Mouse (Mus musculus): Measurements from ENCODE around the gene Rph3a. TPM values are rescaled to one million over a fixed set of nuclear protein-coding genes. Genes with fewer than 3 reads are reported as not detected.

The Rph3a gene
- not detected for total RNA-seq (2023)

GRCm38 (mm10) chr5:121009811-121010569 lies at the start of gene Rph3a:
TSS of gene Rph3a (minus strand) at chr5:121010092.

GRCm38 (mm10) chr5:120914204-120914603 lies 95.7 kb downstream of the Rph3a start, which contains the start of gene Oas1d:
TSS of gene Oas1d (plus strand) at chr5:120914536.

GRCm38 (mm10) chr5:120906791-120907733 lies 102.8 kb downstream of the Rph3a start, which contains the start of gene Oas1a:
TSS of gene Oas1a (minus strand) at chr5:120907521.

Other genes with a start within 250 kb of the Rph3a start
- gene Oas3, start 232.4 kb downstream of the Rph3a start, total RNA-seq (2023), result 13.6 TPM
- 1.2 TPM for gene Oas1e, start 214.6 kb downstream of the Rph3a start, total RNA-seq (2023)
- 16.8 TPM for gene Oas1c, start 197.6 kb downstream of the Rph3a start, total RNA-seq (2023)
- gene Oas1f, start 162.7 kb downstream of the Rph3a start, total RNA-seq (2023), result not detected
- gene Oas1h, start 148.7 kb downstream of the Rph3a start, total RNA-seq (2023), result not detected
- not detected for gene Oas1g, start 122.5 kb downstream of the Rph3a start, total RNA-seq (2023)
- 2.2 TPM for gene Oas1a, start 102.6 kb downstream of the Rph3a start, total RNA-seq (2023)
- not detected for gene Oas1d, start 95.6 kb downstream of the Rph3a start, total RNA-seq (2023)
- 33.9 TPM for gene Ptpn11, start 181.3 kb upstream of the Rph3a start, total RNA-seq (2023)
- 2,301 TPM for gene Rpl6, start 194.4 kb upstream of the Rph3a start, total RNA-seq (2023)
- gene Hectd4, start 210.1 kb upstream of the Rph3a start, total RNA-seq (2023), result 57.4 TPM

Measured in CD8-positive naive resting alpha-beta T cell, adult 57 days (primary cell).